Mouse (Mus musculus): ENCODE results near the gene Camta1. TPM values are rescaled to one million over a fixed set of nuclear protein-coding genes. Genes with fewer than 3 reads are reported as not detected.

Camta1 gene
- polyA plus RNA-seq, 2 experiments, result 7.3 to 32.8 TPM

- H3K4me1 ChIP-seq (replicated peaks; ENCODE audit: control insufficient read depth in 2 of 2, insufficient read depth in 2 of 2, low read length in 1 of 2), result peaks cover 0 to 2% of the 10 kb centered on the region in 2 experiments; a peak in 1 of 4 replicates
- no peak overlapping the region for H3K9ac ChIP-seq (replicated peaks)
- no peak overlapping the region for H3K4me3 ChIP-seq (ENCODE audit: insufficient read depth in 1 of 2, low read depth in 2 of 2, low read length in 2 of 2)
- no peak for TF ChIP-seq EP300 (IDR thresholded peaks at IDR 0.05; ENCODE audit: low read depth)
- no peak for TF ChIP-seq CTCF (IDR thresholded peaks at IDR 0.05; ENCODE audit: low read depth)
- H3K9me3 ChIP-seq (ENCODE audit: control insufficient read depth, low read length), result no peaks in the 10 kb centered on the region
- no peaks in the 10 kb centered on the region for H3K27me3 ChIP-seq (ENCODE audit: control insufficient read depth, insufficient read depth, low read length)
- WGBS (ENCODE audit: insufficient replicate concordance), result 41% methylated on average over 3 of the region's 3 CpGs
- no peak overlapping the region for H3K4me2 ChIP-seq (ENCODE audit: low read depth)
- H3K27ac ChIP-seq, result no peak overlapping the region
- DNase-seq (ENCODE audit: low read depth in 3 of 3, low spot score in 3 of 3), result no peak
- H3K36me3 ChIP-seq (replicated peaks; ENCODE audit: control insufficient read depth, insufficient read depth, low read depth), result no peaks in the 10 kb centered on the region; the same call in 1 of the 2 replicates
- no peak for ATAC-seq (ENCODE audit: insufficient read depth)
Measured at GRCm38 (mm10) chr4:151827840-151828239, 33.8 kb downstream of the Camta1 start.

- Histone ChIP-seq H3K4me2 (ENCODE audit: low read depth) (no peak overlapping the region), H3K36me3 (replicated peaks; ENCODE audit: control insufficient read depth, insufficient read depth, low read depth) (no peaks in the 10 kb centered on the region; the same call in 1 of the 2 replicates), H3K27me3 (ENCODE audit: control insufficient read depth, insufficient read depth, low read length) (no peaks in the 10 kb centered on the region), H3K9ac (replicated peaks) (no peak overlapping the region), H3K27ac (no peak overlapping the region), H3K4me3 (ENCODE audit: insufficient read depth in 1 of 2, low read depth in 2 of 2, low read length in 2 of 2) (no peak overlapping the region), H3K9me3 (ENCODE audit: control insufficient read depth, low read length) (no peaks in the 10 kb centered on the region), H3K4me1 (replicated peaks; ENCODE audit: control insufficient read depth in 2 of 2, insufficient read depth in 2 of 2, low read length in 1 of 2) (peaks cover 0 to 7% of the 10 kb centered on the region in 2 experiments; a peak in 2 of 4 replicates)
- ATAC-seq (ENCODE audit: insufficient read depth) (no peak), DNase-seq (ENCODE audit: low read depth in 3 of 3, low spot score in 3 of 3) (no peak)
- TF ChIP-seq EP300 (IDR thresholded peaks at IDR 0.05; ENCODE audit: low read depth), result no peak
- TF ChIP-seq CTCF (IDR thresholded peaks at IDR 0.05; ENCODE audit: low read depth), result no peak
Measured at GRCm38 (mm10) chr4:151827356-151827755, 34.3 kb downstream of the Camta1 start.

DNA sequence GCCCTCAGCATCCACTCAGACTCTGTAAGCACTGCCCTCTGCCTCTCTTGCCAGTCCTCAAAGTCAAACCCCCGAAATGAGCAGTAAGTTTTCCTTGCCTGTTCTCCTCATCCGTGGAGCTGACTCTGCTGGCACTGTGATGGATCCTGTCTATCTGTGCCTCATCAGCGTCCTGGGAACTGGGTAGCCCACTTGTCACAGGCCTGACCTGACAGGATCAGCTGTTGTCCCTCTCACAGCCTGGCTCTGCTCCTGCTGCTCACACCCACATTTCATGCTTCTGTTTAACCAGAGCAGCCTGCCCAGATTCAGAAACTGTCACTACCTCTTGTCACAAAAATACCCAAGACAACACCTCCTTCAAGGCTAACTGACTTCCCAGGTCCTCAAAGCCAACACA lies 37.7 kb downstream of the Camta1 start:
- no peak for DNase-seq (ENCODE audit: low read depth in 3 of 3, low spot score in 3 of 3)
- peaks cover 0 to 17% of the 10 kb centered on the region in 2 experiments; a peak in 2 of 4 replicates for H3K4me1 ChIP-seq (replicated peaks; ENCODE audit: control insufficient read depth in 2 of 2, insufficient read depth in 2 of 2, low read length in 1 of 2)
- H3K27me3 ChIP-seq (ENCODE audit: control insufficient read depth, insufficient read depth, low read length), result no peaks in the 10 kb centered on the region
- no peak overlapping the region for H3K4me2 ChIP-seq (ENCODE audit: low read depth)
- TF ChIP-seq EP300 (IDR thresholded peaks at IDR 0.05; ENCODE audit: low read depth), result no peak
- no peak for TF ChIP-seq CTCF (IDR thresholded peaks at IDR 0.05; ENCODE audit: low read depth)
- no peaks in the 10 kb centered on the region for H3K36me3 ChIP-seq (replicated peaks; ENCODE audit: control insufficient read depth, insufficient read depth, low read depth)
- H3K4me3 ChIP-seq (ENCODE audit: insufficient read depth in 1 of 2, low read depth in 2 of 2, low read length in 2 of 2), result no peak overlapping the region
- H3K9me3 ChIP-seq (ENCODE audit: control insufficient read depth, low read length), result no peaks in the 10 kb centered on the region
- no peak overlapping the region for H3K9ac ChIP-seq (replicated peaks)
- WGBS (ENCODE audit: insufficient replicate concordance), result 61% methylated on average over 3 of the region's 3 CpGs
- H3K27ac ChIP-seq, result no peak overlapping the region
- no peak for ATAC-seq (ENCODE audit: insufficient read depth)

DNA sequence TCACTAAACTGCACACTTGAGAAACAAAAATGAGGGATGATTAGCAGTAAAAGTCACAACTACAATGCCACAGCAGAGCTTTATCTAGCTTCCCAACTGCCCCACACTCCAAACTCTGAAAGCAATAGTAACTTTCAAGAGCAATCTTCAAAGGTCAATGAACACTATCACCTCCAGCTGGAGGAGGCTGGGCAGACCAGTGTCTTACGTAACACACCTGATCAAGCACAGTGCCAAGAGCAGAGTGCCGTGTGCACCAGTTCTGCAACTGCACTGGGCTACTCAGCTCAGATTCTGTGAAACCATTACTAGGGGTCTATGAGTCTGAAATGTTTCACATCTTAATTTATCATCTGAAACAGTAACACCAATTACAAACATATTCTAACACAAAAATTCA lies 38.7 kb downstream of the Camta1 start:
- H3K27ac ChIP-seq, result no peak overlapping the region
- no peak overlapping the region for H3K9ac ChIP-seq (replicated peaks)
- DNase-seq (ENCODE audit: low read depth in 3 of 3, low spot score in 3 of 3) (peak in 1 of 3 experiments; percentile 9), ATAC-seq (ENCODE audit: insufficient read depth) (no peak; the same call in 1 of the 2 replicates)
- peaks cover 0 to 25% of the 10 kb centered on the region in 2 experiments; a peak in 2 of 4 replicates for H3K4me1 ChIP-seq (replicated peaks; ENCODE audit: control insufficient read depth in 2 of 2, insufficient read depth in 2 of 2, low read length in 1 of 2)
- no peaks in the 10 kb centered on the region for H3K9me3 ChIP-seq (ENCODE audit: control insufficient read depth, low read length)
- TF ChIP-seq EP300 (IDR thresholded peaks at IDR 0.05; ENCODE audit: low read depth), result no peak
- TF ChIP-seq CTCF (IDR thresholded peaks at IDR 0.05; ENCODE audit: low read depth), result no peak
- 47% methylated on average over 2 of the region's 2 CpGs for WGBS (ENCODE audit: insufficient replicate concordance)
- H3K4me2 ChIP-seq (ENCODE audit: low read depth), result no peak overlapping the region
- no peak overlapping the region for H3K4me3 ChIP-seq (ENCODE audit: insufficient read depth in 1 of 2, low read depth in 2 of 2, low read length in 2 of 2)
- no peaks in the 10 kb centered on the region for H3K36me3 ChIP-seq (replicated peaks; ENCODE audit: control insufficient read depth, insufficient read depth, low read depth)
- no peaks in the 10 kb centered on the region for H3K27me3 ChIP-seq (ENCODE audit: control insufficient read depth, insufficient read depth, low read length)

DNA sequence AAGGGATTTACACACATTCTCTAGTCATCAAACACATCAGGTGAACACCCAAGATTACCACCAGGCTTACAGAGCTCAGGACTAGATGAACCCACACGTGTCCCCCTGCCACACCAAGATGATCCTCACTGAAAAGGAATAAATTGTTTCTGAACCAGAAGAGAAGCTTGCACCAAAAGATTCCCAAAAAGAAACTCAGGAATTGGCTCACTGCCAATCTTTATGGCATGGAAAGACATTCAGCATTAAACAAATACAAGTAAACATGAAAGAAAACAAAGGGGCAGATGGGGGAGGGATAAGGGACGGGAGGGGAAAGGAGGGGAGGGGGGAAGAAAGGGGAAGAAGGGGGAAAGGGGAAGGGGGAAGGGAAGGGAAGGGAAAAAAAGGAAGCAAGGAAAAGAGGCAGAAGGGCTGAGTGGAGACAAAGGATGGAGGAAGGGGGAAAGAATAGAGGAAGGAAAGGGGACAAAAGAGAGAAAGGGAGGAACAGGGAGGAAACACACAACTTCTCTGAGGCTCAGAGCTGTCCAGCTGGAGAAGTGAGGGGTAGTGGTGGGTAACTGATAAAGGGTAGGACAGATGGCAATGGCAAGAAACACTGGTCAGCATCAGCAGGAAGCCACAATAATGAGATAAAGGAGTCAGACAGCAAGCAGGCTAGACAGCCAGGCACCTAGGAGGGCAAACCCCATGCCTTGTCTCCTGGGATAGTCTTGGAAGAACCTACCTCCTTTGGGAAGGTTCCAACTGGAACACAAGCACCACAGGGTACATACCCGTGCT lies 43.5 kb downstream of the Camta1 start:
- Histone ChIP-seq H3K4me3 (ENCODE audit: insufficient read depth in 1 of 2, low read depth in 2 of 2, low read length in 2 of 2) (no peak overlapping the region), H3K36me3 (replicated peaks; ENCODE audit: control insufficient read depth, insufficient read depth, low read depth) (no peaks in the 10 kb centered on the region), H3K27ac (no peak overlapping the region), H3K27me3 (ENCODE audit: control insufficient read depth, insufficient read depth, low read length) (no peaks in the 10 kb centered on the region), H3K4me1 (replicated peaks; ENCODE audit: control insufficient read depth in 2 of 2, insufficient read depth in 2 of 2, low read length in 1 of 2) (peaks cover 0 to 30% of the 10 kb centered on the region in 2 experiments; a peak in 2 of 4 replicates), H3K9me3 (ENCODE audit: control insufficient read depth, low read length) (no peaks in the 10 kb centered on the region), H3K9ac (replicated peaks) (no peak overlapping the region), H3K4me2 (ENCODE audit: low read depth) (no peak overlapping the region)
- WGBS (ENCODE audit: insufficient replicate concordance), result 21% methylated on average over 3 of the region's 3 CpGs
- DNase-seq (ENCODE audit: low read depth in 3 of 3, low spot score in 3 of 3) (no peak), ATAC-seq (ENCODE audit: insufficient read depth) (peak; percentile 52)
- no peak for TF ChIP-seq CTCF (IDR thresholded peaks at IDR 0.05; ENCODE audit: low read depth)
- TF ChIP-seq EP300 (IDR thresholded peaks at IDR 0.05; ENCODE audit: low read depth), result no peak
